ENCODE assay signal across 23 mouse cellular contexts in the genomic region with DNA sequence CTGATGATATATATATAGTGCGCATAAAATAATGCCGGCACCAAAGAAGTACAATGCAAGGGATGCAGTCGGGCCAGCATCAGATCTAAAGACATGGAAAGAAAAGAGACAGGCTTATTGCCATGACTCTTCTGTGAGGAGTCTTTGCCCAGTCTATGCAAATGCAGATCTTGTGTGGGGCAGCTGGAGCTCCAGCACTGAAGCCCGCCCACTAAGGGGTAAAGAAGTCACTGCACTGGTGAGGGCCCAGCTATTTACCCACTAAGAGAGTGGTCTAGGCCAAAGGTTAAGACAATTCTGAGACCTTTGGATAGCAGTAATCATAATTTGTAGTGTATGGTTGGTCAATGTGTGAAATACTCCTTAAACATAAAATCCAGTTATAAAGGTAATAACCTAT.
DNase-seq lines count a peak whose midpoint lies in the region; ATAC-seq and TF ChIP-seq lines count a peak whose summit lies in the region.
"Had no signal": no experiment of that assay in that cellular context is flagged by ENCODE, and none has a peak within 500 bp of the region (broad histone marks: within the 10 kb centered on the region; RNA-seq: fewer than 3 reads in every experiment).

No protein-coding gene starts in this region.

- no peak overlapping the region for H3K4me3 ChIP-seq in midbrain, embryonic 11.5 days (ENCODE audit: low read depth, low read length)
- no peak overlapping the region for H3K4me3 ChIP-seq in midbrain, embryonic 10.5 days
- no peak overlapping the region for H3K4me3 ChIP-seq in forebrain, embryonic 15.5 days
- no peak overlapping the region for H3K4me3 ChIP-seq in hindbrain, postnatal 0 days (ENCODE audit: low read length)
- H3K4me3 ChIP-seq: embryonic facial prominence, embryonic 12.5 days; liver, embryonic 15.5 days; stomach, embryonic 15.5 days had no signal

- no peaks in the 10 kb centered on the region for H3K9me3 ChIP-seq in midbrain, embryonic 11.5 days (ENCODE audit: control insufficient read depth, low read length)
- no peaks in the 10 kb centered on the region for H3K9me3 ChIP-seq in midbrain, embryonic 10.5 days (replicated peaks)
- H3K9me3 ChIP-seq in forebrain, embryonic 15.5 days = no peaks in the 10 kb centered on the region
- H3K9me3 ChIP-seq in hindbrain, postnatal 0 days (ENCODE audit: low read length) = no peaks in the 10 kb centered on the region
- H3K9me3 ChIP-seq: embryonic facial prominence, embryonic 12.5 days; liver, embryonic 15.5 days; stomach, embryonic 15.5 days had no signal

- DNase-seq in frontal cortex, postnatal 36 days (ENCODE audit: low spot score in 2 of 2) = no peak
- no peak for DNase-seq in midbrain, embryonic 11.5 days (ENCODE audit: low spot score, missing footprints)
- no peak for DNase-seq in midbrain, embryonic 10.5 days (ENCODE audit: low spot score)
- DNase-seq in hindbrain, postnatal 0 days (ENCODE audit: low spot score) = peak; percentile 24
- DNase-seq in liver = no peak
- DNase-seq: adrenal gland, postnatal 14 days; cerebellum, adult 11 months; cerebellum, adult 9-10 months; cerebellum, postnatal 36 days; gastrocnemius, postnatal 14 days; heart, postnatal 14 days; kidney, adult 9 months; kidney, postnatal 10 days; layer of hippocampus, adult 9-11 months; lung, embryonic 14.5 days; lung, postnatal 14 days had no signal

- 75% methylated on average over 4 of the region's 4 CpGs for WGBS in midbrain, embryonic 11.5 days
- 78% methylated on average over 4 of the region's 4 CpGs for WGBS in midbrain, embryonic 10.5 days
- 79% methylated on average over 4 of the region's 4 CpGs for WGBS in forebrain, embryonic 15.5 days
- WGBS in hindbrain, postnatal 0 days = 48% methylated on average over 4 of the region's 4 CpGs

- H3K36me3 ChIP-seq in midbrain, embryonic 11.5 days (ENCODE audit: control insufficient read depth, insufficient read depth, low read length) = no peaks in the 10 kb centered on the region
- H3K36me3 ChIP-seq in midbrain, embryonic 10.5 days = peaks cover 12% of the 10 kb centered on the region
- no peaks in the 10 kb centered on the region for H3K36me3 ChIP-seq in forebrain, embryonic 15.5 days
- H3K36me3 ChIP-seq in hindbrain, postnatal 0 days (ENCODE audit: insufficient read depth, low read length) = no peaks in the 10 kb centered on the region
- H3K36me3 ChIP-seq: embryonic facial prominence, embryonic 12.5 days; liver, embryonic 15.5 days; stomach, embryonic 15.5 days had no signal

- no peak overlapping the region for H3K9ac ChIP-seq in midbrain, embryonic 11.5 days (ENCODE audit: low read length)
- H3K9ac ChIP-seq in forebrain, embryonic 15.5 days (replicated peaks) = no peak overlapping the region
- H3K9ac ChIP-seq in hindbrain, postnatal 0 days (replicated peaks; ENCODE audit: low read length) = no peak overlapping the region
- H3K9ac ChIP-seq: embryonic facial prominence, embryonic 12.5 days; liver, embryonic 15.5 days; lung, embryonic 14.5 days; stomach, embryonic 15.5 days had no signal

- H3K4me1 ChIP-seq in midbrain, embryonic 11.5 days (ENCODE audit: control insufficient read depth, insufficient read depth, low read length) = peaks cover 5% of the 10 kb centered on the region
- peaks cover 47% of the 10 kb centered on the region for H3K4me1 ChIP-seq in midbrain, embryonic 10.5 days
- peaks cover 67% of the 10 kb centered on the region for H3K4me1 ChIP-seq in forebrain, embryonic 15.5 days
- peaks cover 6% of the 10 kb centered on the region; the same call in 1 of the 2 replicates for H3K4me1 ChIP-seq in hindbrain, postnatal 0 days (ENCODE audit: insufficient read depth, low read length)
- H3K4me1 ChIP-seq: liver, embryonic 15.5 days; stomach, embryonic 15.5 days had no signal

- H3K4me2 ChIP-seq in midbrain, embryonic 11.5 days = no peak overlapping the region
- H3K4me2 ChIP-seq in forebrain, embryonic 15.5 days (replicated peaks) = peak overlapping the region; percentile 10; the same call in 1 of the 2 replicates
- peak overlapping the region; percentile 16; the same call in 1 of the 2 replicates for H3K4me2 ChIP-seq in hindbrain, postnatal 0 days (ENCODE audit: low read depth, low read length)
- H3K4me2 ChIP-seq: embryonic facial prominence, embryonic 12.5 days; liver, embryonic 15.5 days; lung, embryonic 14.5 days; stomach, embryonic 15.5 days had no signal

- no peaks in the 10 kb centered on the region for H3K27me3 ChIP-seq in midbrain, embryonic 11.5 days (ENCODE audit: control insufficient read depth, insufficient read depth, low read length)
- H3K27me3 ChIP-seq in midbrain, embryonic 10.5 days (ENCODE audit: low read depth, poor library complexity, severe bottlenecking) = 0 out of 2 replicates have a peak, but pooled peaks cover 9% of the 10 kb centered on the region
- no peaks in the 10 kb centered on the region for H3K27me3 ChIP-seq in forebrain, embryonic 15.5 days
- H3K27me3 ChIP-seq in hindbrain, postnatal 0 days (ENCODE audit: insufficient read depth, low read length) = no peaks in the 10 kb centered on the region
- H3K27me3 ChIP-seq: embryonic facial prominence, embryonic 12.5 days; Patski; stomach, embryonic 15.5 days had no signal

- no peak overlapping the region for H3K27ac ChIP-seq in midbrain, embryonic 11.5 days (ENCODE audit: low read depth, low read length)
- no peak overlapping the region for H3K27ac ChIP-seq in midbrain, embryonic 10.5 days (replicated peaks)
- peak overlapping the region; percentile 53 for H3K27ac ChIP-seq in forebrain, embryonic 15.5 days (replicated peaks)
- no peak overlapping the region for H3K27ac ChIP-seq in hindbrain, postnatal 0 days
- H3K27ac ChIP-seq: embryonic facial prominence, embryonic 12.5 days; liver, embryonic 15.5 days; stomach, embryonic 15.5 days had no signal

- peak; percentile 19; the same call in 1 of the 2 replicates for ATAC-seq in frontal cortex, adult (ENCODE audit: low TSS enrichment)
- peak; percentile 56; the same call in 1 of the 2 replicates for ATAC-seq in midbrain, embryonic 11.5 days (ENCODE audit: low FRiP score)
- ATAC-seq in forebrain, embryonic 15.5 days (replicated peaks) = 0 out of 2 replicates have a peak, but pooled peaks have one; percentile 55
- peak; percentile 52 for ATAC-seq in hindbrain, postnatal 0 days
- ATAC-seq: intestine, embryonic 16.5 days; Patski had no signal

- TF ChIP-seq CTCF in hindbrain, postnatal 0 days (IDR thresholded peaks at IDR 0.05; ENCODE audit: low read depth) = no peak
